Mouse (Mus musculus) testis, adult 2 months (tissue): Measurements from ENCODE around the gene Rbms3.

Source experiments
- CTCF ChIP-seq: fragments of 200-500 bp; IDR thresholded peaks from 2 replicates; pipeline ENCODE4 v1.5.1; 2012; ENCODE audit warnings: low read depth, mild to moderate bottlenecking, inconsistent platforms, low read length, moderate library complexity; ENCODE audit not compliant: control insufficient read depth, insufficient read depth, insufficient replicate concordance
- POLR2A ChIP-seq: fragments of 200-500 bp; IDR thresholded peaks from 2 replicates; pipeline ENCODE4 v1.6.1; 2012; ENCODE audit warnings: low read depth, mild to moderate bottlenecking, inconsistent platforms, low read length, moderate library complexity; ENCODE audit not compliant: control insufficient read depth

- TF ChIP-seq CTCF (no peak), POLR2A (no peak)
Observed at GRCm38 (mm10) chr9:117313642-117314041, 316.1 kb downstream of the Rbms3 start.
